Mouse (Mus musculus): Measurements from ENCODE around the gene Vezt.

Gene Vezt

DNA sequence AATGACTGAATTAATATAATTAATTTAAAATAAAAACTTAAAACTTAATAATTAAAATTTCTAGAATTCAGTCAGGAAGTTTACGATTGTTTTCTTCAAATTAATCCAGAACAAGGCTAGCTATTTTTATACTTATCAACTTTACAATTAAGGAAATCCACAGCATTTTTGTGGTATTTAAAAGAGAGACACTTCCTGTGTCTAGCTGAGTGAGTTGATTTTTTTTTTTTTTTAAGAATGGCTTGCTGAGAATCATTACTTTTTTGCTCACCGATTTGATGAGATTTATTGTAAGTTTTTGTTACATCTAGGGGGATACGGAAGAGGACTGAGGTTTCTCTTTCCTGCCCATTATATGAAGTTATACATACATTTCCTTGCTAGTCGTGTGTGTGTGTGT is 2.0 kb upstream of the Vezt start:
- no peak for DNase-seq (ENCODE audit: low spot score)

DNA sequence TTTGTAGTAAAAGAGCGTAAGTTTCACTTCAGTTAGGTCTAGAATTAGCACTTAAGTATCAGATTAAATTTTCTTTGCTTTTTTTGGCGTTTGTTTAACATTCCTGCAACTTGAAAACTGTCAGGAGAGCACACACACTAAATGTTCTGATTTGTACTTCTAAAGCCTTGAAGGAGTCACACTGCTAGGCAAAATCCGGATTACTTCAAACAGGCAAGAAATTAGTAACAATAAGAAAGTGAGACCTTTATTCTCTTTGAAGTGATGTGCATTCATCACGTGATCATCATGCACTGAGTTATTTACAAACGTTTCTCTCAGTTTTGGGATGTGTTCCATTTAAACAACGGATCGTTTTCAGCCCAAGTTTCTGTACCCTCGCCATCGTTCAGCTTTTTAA is 1.6 kb upstream of the Vezt start:
- DNase-seq (ENCODE audit: low spot score), result no peak

DNA sequence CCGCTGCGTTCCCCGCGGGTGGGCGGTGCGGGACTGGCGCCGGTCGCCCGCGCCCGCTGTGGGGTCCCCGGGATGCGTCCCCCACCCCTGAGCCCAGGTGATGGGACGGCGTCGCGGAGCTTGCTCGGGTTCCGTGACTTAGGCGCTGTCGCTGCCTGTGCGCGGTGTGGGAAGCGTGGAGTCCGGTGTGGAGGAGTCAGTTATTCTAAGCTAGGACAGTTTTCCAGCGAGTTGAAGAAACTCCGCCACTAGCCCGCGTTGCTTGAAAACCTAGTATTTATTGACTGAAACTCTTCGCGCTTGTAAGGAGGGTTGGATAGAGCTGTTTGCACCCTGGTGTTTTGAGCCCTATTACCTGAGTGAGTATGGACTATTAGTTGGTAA is 750 bp upstream of the Vezt start:
- DNase-seq (ENCODE audit: low spot score), result no peak

DNA sequence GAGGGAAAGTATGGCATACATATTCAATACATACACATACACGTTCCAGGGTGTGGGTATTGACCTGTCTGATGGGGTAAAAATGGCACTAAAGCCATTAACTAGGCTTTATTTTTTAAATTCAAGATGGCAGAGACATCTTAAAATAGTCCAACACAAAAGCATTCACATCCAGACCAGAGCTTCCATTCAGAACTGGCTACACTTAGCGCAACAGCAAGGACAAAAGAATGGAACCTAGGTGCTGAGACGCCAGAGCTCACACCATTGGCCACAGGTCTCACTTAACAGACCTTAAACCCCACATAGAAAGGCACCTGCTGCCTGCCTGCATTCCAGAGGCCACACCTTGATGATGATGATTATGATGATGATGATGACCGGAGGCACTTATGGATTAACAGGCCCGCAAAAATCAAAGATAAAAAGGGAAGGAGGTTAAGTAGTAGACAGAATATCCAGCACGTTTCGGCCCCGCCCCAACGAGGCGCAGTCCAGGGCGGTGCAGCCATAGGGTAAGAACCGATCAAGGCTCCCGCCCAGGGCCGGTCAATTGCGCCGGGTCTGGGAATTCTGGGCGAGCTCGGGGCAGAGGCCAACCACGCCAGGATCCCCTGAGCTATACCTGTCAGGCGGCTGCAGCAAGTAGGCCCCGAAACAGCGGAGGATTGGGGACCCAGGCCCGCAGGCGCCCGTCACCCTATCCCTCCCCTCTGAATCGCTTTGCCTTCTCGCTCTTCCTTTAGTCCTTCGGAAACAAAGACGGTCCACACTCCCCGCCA is 550 bp downstream of the Vezt start:
- DNase-seq (ENCODE audit: low spot score), result peak; percentile 59

DNA sequence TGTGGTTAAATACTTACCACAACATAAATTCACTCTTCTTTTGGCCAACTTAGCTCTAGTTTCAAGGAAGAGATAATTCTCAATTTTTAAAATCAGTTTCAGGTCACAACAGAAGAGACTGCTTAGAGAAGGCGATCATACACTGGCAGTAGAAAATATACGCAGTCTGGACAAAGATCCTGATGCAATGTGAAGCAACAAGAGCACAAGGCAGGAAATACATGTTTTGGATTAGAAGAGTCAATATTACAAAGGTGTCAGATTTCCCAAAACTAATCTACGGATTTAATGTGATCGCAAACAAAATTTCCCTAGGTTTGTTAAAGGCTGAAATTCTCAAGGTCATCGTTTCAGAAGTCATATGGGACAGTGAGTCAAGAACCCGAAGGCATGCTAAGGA is 4.5 kb downstream of the Vezt start:
- DNase-seq (ENCODE audit: low spot score), result no peak

DNA sequence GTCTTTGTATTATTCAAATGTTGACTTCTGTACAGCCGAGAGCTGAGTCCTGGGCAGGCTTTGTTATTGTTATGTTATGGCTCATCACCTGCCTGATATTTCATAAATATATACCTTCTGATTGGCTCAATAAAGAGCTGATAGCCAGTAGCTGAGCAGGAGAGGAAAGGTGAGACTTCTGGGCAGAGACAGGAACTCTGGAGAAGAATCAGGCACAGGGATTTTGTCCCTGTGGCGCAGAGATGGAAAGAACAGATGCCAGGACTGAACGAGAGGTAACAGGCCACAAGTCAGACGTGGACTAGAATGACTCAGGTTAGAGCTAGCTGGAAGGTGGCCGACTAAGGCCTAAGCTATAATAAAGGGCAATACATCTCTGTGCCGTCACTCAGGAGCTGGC is 7.1 kb downstream of the Vezt start:
- no peak for DNase-seq (ENCODE audit: low spot score)

DNA sequence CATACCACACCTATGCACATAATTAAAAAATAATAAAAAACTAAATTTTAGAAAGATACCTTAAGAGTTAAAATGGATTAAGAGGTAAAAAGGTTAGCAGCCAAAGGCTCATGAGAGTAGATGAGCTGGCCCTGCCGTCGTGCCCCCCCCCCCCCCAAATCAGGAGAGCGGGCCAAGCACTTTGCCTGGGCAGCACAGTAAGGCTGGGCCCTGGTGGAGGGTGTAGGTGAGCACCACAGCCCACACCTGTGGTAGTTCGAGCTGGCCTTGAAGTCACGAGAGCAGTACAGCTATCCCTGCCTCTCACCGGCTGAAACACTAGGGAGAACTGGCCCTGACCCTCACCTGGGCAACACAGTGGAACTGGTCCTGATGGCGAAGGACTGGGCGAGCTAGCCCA is 10.5 kb downstream of the Vezt start:
- no peak for DNase-seq (ENCODE audit: low spot score)

DNA sequence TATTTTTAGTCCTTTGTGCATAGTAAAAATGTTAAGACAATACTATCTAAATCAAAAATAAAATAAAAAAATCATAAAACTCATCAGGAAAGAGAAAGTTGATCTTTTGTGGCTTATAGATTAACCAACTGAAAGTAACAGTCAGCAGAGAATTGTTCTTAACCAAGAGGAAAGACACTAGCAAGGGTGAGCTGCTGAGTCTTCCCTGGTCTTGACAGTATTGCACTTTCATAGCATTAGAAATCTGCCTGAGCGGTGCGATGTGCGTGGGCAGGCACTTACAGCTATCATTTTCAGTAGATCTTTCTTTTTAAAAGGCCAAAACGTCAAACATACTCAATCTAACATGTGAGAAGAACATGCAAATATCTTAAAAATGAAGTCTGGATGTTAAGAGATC is 14.6 kb downstream of the Vezt start:
- DNase-seq (ENCODE audit: low spot score), result no peak

DNA sequence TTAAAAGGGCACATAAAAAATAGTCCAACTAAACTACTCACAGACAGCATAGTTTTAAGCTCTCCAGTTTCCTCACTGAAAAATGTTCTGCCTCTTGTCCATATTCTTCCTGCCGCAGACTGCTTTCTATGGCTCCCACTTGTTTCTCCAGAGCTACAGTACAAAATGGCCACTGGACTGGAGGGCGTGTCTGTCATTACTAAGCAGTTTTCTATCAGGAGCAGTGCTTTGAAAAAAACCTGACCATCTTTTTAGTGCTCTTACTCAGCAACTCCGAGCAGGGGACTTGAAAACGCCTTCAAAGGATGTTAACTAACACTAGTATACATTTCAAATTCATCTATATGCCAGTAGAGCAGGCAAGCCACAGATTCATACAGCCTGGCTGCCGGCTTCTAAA is 15.0 kb downstream of the Vezt start:
- no peak for DNase-seq (ENCODE audit: low spot score)

DNA sequence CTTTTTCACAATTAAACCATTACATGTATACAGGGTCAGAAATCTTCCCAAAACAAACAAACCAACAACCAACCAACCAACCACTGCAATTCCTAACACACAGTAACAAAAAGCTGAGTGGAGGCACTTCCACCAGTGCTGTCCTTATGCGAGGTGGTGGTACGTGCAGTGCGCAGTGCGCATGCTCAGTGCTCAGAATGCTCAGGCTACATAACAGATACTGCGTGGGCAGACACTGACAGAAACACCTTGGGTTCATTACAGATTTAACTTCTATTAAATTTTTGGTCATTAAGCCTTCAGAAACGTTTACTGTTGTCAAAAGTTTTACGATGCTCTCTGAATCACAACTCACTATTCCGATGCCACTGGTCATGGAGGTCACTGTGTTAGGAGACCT is 18.2 kb downstream of the Vezt start:
- DNase-seq (ENCODE audit: low spot score), result no peak

DNA sequence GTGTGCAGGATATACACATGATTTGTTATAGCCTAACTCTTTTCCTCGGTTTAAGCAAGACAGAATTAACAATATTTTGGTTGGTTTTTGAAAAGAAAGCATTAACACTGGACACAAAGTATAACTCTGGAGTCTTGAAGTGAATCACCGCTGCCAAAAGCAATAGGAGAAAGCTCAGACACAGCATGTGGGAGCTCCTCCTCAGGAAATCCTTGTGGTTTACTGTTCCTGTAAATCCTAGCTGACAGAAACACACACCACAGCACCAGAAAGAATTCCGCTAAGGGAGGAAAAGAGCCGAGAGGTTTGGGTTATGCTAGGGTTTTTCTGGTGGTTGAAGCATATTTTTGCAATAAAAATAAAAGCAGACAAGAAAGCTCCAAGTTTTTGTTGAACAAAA is 21.4 kb downstream of the Vezt start:
- no peak for DNase-seq (ENCODE audit: low spot score)

DNA sequence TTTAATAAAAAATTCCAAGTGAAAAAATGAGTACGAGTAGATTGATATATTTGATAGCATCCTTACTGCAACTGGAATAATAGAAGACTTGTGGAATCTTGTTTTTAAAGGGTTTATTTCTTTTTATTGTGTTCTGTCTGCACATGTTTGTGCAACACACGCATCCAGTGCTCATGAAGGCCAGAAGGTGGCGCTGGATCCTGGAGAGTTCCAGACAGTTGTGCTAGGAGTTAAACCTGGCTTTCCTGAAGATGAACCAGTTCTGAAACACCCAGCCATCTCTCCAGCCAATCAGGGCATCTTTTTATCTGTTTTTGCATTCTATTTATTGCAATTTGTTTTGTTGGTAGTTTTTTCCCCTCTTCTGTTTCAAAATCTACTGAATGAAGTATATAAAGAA is 22.4 kb downstream of the Vezt start:
- DNase-seq (ENCODE audit: low spot score), result peak; percentile 39

DNA sequence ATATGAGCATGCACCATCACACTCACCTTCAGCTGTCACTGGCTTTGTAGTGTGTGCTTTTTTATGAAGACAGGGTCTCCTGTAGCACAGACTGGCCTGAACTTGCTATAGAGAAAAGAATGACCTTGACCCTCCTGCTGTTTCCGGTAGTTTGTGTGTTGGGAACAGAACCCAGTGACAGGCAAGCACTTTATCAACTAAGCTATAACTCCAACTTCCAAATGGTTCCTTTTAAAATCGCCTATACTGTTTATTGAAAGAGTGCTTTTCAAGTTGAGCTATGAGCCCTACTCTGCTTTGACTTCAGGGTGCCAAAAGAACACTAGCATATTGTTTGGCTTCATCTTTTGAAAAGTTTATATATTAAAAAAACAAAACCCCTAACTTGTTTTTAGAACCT is 24.6 kb downstream of the Vezt start:
- no peak for DNase-seq (ENCODE audit: low spot score)

DNA sequence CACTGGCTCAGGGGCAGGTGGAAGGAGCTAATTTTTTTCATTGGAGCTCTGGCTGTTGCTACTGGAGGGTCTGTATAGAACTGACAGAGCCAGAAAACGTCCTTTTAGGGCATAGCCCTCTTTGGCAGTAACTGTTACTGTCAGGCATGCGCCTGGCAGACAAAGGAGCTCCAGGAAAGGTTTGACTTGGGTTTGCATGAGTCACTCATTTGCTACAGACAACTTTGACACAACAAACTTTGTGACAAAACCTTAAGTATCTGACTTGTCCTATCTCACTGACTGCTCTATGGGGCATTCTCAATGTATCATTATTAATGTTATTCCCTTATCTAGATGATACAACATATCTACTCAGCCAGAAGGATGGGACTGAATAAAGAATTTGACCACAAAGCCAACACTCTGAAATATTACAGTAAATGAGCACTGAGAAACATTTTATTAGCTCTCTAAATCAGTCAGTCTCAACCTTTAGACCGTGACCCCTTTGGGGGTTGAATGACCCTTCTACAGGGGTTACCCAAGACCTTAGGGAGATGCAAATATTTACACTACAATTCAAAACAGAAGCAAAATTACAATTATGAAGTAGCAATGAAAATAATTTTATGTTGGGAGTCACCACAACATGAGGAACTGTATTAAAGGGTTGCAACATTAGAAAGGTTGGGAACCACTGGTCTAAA is 25.5 kb downstream of the Vezt start:
- no peak for DNase-seq (ENCODE audit: low spot score)

DNA sequence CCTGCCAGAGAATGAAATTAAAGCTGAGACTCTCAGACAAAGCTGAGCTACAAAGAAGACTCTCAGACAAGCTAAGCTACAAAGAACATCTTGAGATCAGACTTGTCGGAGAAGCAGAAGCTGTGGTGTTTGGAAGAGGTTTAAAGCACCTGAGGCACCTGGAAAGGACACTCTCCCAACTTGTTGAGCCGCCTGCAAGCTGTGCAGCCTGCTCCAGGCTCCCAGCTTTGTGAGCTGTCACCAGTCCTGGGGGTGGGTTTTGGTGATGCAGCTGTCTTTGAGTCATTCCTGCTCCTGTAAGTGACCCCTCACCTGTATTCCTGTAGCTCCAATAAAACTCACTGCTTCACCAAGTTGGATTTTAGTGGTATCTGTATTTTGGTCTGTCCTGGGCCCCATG is 27.3 kb downstream of the Vezt start:
- no peak for DNase-seq (ENCODE audit: low spot score)

DNA sequence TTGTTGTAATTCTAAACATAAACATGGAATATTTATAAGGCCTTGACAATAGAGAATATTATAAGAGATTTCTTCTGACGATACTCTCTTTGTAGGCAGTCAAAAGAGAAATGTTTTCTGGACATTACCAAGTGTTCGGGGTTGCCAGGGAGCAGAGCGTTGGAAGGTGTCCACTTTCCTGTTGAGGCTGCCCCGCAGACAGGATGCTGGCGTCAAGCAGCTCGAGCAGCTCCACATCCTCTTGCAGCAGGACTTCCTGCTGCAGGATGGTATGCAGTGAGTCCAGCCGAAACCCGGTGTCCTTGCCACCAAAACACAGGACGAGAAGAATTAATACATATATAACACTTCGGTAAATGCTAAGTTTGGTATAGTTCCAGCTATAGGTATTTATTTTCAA is 35.4 kb downstream of the Vezt start:
- DNase-seq (ENCODE audit: low spot score), result no peak

DNA sequence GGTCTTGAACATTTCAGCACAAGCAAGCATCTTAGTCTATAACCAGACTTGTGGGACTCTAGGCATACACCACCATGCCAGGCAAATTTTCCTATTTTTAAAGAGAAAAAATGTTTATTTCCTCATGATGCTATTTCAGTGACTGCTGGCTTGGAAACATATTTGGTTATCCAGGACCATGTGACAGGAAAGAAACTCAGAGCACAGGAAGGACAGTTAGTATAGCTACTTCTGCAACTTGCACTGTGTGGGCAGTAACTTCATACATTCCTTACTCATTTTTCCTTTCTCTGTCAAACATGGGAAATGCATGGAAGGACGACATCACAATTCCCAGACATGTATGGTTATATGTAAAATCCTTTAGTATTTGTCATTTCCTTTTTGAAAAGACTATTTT is 36.3 kb downstream of the Vezt start:
- DNase-seq (ENCODE audit: low spot score), result no peak

DNA sequence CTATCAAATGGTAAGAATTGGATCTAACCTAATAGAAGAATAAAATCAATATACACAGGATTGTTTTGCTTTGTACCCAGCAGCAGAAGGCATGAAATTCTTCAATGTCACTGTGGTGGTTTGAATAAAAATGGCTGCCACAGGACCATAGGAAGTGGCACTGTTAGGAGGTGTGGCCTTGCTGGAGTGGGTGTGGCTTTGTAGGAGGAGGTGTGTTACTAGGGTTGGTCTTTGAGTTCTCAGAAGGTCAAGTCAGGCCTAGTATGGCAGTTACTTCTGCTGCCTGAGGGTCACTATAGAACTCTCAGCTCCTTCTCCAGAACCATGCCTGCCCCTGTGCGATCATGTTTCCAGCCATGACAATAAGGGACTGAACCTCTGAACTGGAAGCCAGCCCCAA is 40.5 kb downstream of the Vezt start:
- no peak for DNase-seq (ENCODE audit: low spot score)

DNA sequence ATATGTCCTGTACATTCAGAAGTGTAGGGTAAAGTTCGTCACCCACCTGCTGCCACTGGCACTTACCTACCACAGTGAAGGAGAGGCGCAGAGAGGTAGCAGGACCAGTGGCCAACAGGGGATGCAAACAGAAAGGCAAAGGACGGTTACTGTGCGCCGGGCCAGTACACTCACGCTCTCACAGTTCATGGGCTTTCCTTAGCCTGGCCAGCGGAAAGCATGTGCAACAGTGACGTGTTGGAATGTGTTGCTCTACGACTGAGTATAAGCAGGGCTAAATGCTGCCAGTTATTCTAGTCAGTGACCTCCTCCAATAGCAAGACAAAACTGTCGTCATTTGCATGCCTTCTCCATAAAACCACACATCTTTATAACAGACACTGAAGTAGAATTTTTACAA is 41.5 kb downstream of the Vezt start:
- no peak for DNase-seq (ENCODE audit: low spot score)

DNA sequence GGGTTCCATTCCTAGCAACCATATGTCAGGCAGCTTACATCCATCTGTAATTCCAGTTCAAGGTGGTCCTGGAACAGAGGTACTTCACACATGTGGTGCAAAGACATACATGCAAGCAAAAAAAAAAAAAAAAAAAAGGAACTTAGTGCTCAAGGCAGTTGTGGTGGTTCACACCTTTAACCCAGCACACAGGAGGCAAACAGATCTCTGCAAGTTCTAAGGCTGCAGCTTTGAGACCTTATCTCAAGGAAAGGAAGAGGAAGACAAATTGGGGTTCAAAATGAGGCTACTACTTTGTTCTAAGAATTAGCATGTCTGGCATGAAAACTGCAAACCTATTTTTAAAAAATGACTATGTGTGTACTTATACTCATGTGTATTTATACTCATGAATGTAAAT is 50.3 kb downstream of the Vezt start:
- no peak for DNase-seq (ENCODE audit: low spot score)

DNA sequence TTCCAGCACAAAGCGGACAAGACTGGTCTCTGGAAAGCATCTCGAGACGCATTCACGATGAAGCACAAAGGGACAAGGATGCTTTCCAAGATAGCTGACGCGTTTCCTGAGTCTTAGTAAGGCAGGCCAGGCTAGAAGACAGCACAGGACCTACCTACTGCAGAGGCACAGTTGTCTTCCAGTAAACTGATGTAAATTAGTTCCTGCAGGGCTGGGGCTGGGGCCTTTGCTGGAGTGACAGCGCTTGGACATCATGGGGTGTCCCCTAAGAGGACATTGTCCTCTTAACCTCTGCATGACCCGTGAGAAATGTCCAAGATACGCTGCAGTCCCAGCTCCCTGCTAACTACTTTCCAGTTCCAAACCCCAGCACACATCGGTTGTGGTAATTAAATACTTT is 66.3 kb downstream of the Vezt start:
- no peak for DNase-seq (ENCODE audit: low spot score)

DNA sequence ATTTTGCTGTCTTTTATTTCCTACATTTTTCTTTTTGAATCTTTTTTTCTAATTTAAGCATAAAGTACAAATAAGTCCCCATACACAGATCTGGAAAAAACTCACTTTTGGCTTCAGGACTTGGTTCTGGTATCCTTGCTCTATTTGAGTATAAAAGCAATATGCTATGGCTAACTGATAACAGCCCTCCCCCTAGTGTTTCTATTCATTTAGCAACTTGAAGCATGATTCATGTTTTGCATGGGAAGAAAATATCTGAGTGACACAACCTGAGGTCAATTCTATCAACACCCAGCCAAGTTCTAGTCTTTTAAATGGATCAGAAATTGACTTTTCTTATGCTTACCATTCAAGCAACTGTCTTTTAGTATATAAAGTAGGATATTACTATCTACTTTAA is 68.1 kb downstream of the Vezt start:
- DNase-seq (ENCODE audit: low spot score), result no peak

DNA sequence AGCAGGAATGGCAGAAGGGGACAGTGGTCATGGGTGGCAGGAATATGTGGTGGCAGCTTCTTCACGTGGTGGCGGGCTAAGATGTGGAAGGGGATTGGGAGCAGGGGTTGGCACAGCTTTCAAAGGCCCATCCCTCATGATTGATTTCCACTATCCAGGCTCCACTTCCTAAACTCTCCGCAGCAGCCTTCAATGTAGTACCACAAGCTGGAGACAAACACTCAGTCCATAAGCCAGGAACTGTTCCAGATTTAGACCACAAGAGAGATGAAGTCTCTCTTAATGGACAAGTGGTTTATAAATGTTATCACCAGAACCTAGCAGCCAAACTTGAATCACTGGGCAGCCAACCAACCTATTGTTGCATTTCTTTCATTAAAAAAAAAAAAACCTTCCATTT is 81.6 kb downstream of the Vezt start:
- DNase-seq (ENCODE audit: low spot score), result no peak

DNA sequence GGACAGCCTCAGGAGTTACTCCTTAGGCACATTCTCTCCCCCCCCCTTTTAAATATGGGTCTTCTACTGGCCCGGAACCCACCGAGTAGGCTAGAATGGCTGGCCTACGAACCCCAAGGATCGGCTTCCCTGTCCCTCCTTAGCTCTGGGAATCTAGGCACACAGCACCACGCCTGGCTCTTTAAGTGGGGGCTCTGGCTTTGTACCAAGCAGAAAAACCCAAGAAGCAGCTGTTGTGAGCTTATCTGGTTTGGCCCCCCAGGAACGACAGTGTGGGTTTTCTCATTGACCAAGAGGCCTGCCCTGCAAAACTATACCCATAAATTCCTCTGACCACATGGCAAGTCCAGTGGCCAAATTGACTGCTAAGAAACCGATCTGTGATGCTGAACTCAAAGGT is 82.1 kb downstream of the Vezt start:
- no peak for DNase-seq (ENCODE audit: low spot score)
